Mouse (Mus musculus) erythroblast, embryonic 14.5 days (primary cell): ENCODE measurements around the gene Lrch1. TPM values are rescaled to one million over a fixed set of nuclear protein-coding genes. Genes with fewer than 3 reads are reported as not detected.

Experiments
- H3K27me3 ChIP-seq: 2 replicates; pipeline ENCODE4 v1.6.1; 2012; ENCODE audit warnings: inconsistent platforms; ENCODE audit not compliant: control insufficient read depth
- H3K36me3 ChIP-seq: 2 replicates; pipeline ENCODE4 v1.6.1; 2012; ENCODE audit warnings: mild to moderate bottlenecking, inconsistent platforms; ENCODE audit not compliant: control insufficient read depth
- H3K4me1 ChIP-seq: 2 replicates; pipeline ENCODE4 v1.6.1; 2012; ENCODE audit warnings: inconsistent platforms; ENCODE audit not compliant: control insufficient read depth
- H3K4me3 ChIP-seq: replicated peaks from 2 replicates; pipeline ENCODE3; 2012; ENCODE audit warnings: moderate library complexity, mild to moderate bottlenecking, inconsistent platforms
- H3K9me3 ChIP-seq: 2 replicates; pipeline ENCODE4 v1.6.1; 2012; ENCODE audit warnings: low read length, inconsistent platforms, mixed read lengths; ENCODE audit not compliant: control insufficient read depth
- GATA1 ChIP-seq: IDR thresholded peaks from 2 replicates; pipeline ENCODE4 v1.6.1; 2012; ENCODE audit warnings: low read length, inconsistent platforms, mixed read lengths
- TAL1 ChIP-seq: IDR thresholded peaks from 3 replicates; pipeline ENCODE4 v1.6.1; 2012; ENCODE audit warnings: low read length, inconsistent platforms, mixed read lengths
- polyA plus RNA-seq: library from polyadenylated mRNA; stranded (reverse); fragments of >175 nt; gene quantifications from 2 replicates; pipeline ENCODE4 v1.2.3, GENCODE M21; 2012

Lrch1 gene
- polyA plus RNA-seq: 0.31 and 0.51 TPM in 2 replicates

GRCm38 (mm10) chr14:74947376-74948013 is at the start of gene Lrch1:
Gene Lrch1, minus strand, starts transcription at chr14:74947876.
- TF ChIP-seq GATA1 (no peak), TAL1 (no peak)
- Histone ChIP-seq H3K9me3 (no peaks in the 10 kb centered on the region), H3K4me1 (peaks cover 51% of the 10 kb centered on the region), H3K36me3 (peaks cover 5% of the 10 kb centered on the region), H3K27me3 (peaks cover 8% of the 10 kb centered on the region), H3K4me3 (peak within 1 kb of the TSS; percentile 91)

DNA sequence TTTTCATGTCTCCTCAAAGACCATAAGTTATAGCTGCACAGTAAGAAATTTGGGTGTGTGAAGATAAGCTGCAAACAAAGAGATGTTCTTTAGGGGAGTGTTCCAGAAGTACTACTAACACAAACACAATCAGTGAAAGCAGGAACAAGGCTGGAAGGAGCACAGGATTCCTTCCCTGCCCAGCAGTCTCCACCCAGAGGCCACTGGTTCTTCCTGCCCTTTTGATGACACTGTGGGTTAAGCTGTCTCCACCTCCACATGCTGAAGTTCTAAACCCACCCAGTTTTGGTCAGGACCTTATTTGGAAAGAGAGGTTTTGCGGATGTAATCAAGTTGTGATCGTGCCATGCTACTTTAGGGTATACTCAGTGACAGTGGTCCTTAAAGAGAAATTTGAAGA is 49.4 kb upstream of the Lrch1 start:
- Histone ChIP-seq H3K4me1 (peaks cover 4% of the 10 kb centered on the region), H3K27me3 (no peaks in the 10 kb centered on the region), H3K9me3 (no peaks in the 10 kb centered on the region), H3K36me3 (no peaks in the 10 kb centered on the region), H3K4me3 (no peak overlapping the region)
- TF ChIP-seq TAL1 (no peak), GATA1 (no peak)

- no peaks in the 10 kb centered on the region for H3K27me3 ChIP-seq
- H3K9me3 ChIP-seq: no peaks in the 10 kb centered on the region
- H3K4me1 ChIP-seq: peaks cover 7% of the 10 kb centered on the region
- no peak overlapping the region for H3K4me3 ChIP-seq
- H3K36me3 ChIP-seq: no peaks in the 10 kb centered on the region
- no peak for TF ChIP-seq TAL1
- TF ChIP-seq GATA1: no peak
Observed at GRCm38 (mm10) chr14:74996556-74996955, 48.9 kb upstream of the Lrch1 start.

- Histone ChIP-seq H3K4me3 (no peak overlapping the region), H3K4me1 (peaks cover 23% of the 10 kb centered on the region), H3K36me3 (no peaks in the 10 kb centered on the region), H3K27me3 (no peaks in the 10 kb centered on the region), H3K9me3 (no peaks in the 10 kb centered on the region)
- no peak for TF ChIP-seq GATA1
- no peak for TF ChIP-seq TAL1
Observed at GRCm38 (mm10) chr14:74990504-74990903, 42.8 kb upstream of the Lrch1 start.

DNA sequence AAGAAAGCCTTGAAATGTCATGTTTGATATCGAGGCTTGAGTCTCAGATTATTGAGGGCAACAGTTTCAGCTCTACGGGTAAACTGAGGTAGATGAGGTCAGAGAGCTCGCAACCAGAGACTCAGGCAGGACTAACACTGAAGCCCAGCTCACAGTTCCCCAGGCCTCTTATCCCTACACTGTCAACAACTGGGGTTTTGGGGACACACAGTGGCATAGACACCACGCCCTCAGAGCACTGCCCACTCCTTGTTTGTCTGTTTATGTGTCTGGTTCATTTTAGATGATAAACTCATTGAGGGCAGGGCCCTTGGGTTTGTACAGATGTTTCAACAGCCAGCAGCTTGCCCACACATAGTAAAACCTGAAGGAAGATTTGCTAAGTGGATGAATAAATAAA is 42.2 kb upstream of the Lrch1 start:
- TF ChIP-seq GATA1: no peak
- no peak for TF ChIP-seq TAL1

GRCm38 (mm10) chr14:74989322-74989721 is 41.6 kb upstream of the Lrch1 start:
- Histone ChIP-seq H3K27me3 (no peaks in the 10 kb centered on the region), H3K4me3 (no peak overlapping the region), H3K4me1 (peaks cover 26% of the 10 kb centered on the region), H3K9me3 (no peaks in the 10 kb centered on the region), H3K36me3 (no peaks in the 10 kb centered on the region)
- TF ChIP-seq GATA1: no peak
- no peak for TF ChIP-seq TAL1

More for the DNA sequence above, 42.2 kb upstream of the Lrch1 start:
- H3K4me3 ChIP-seq: no peak overlapping the region
- no peaks in the 10 kb centered on the region for H3K27me3 ChIP-seq
- no peaks in the 10 kb centered on the region for H3K9me3 ChIP-seq
- no peaks in the 10 kb centered on the region for H3K36me3 ChIP-seq
- peaks cover 23% of the 10 kb centered on the region for H3K4me1 ChIP-seq

DNA sequence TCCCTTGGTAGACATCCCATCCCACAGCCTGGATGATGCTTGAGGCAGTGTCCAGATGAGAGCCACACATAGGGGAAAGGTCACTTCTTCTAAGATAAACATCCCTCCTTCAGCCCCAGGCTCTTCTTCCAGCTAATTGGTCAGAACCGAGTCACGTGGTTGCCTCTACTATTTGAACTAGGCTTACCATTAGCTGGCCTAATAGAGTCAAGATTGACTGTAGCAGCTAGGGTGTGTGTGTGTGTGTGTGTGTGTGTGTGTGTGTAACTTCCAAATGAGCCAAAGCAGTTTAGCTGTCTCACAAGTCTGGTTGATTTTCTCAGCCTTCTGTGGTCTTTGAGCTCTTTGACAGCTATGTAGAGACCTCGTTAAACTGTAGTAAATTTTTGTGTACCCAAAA is 38.9 kb upstream of the Lrch1 start:
- TF ChIP-seq GATA1: no peak
- TF ChIP-seq TAL1: no peak
- Histone ChIP-seq H3K36me3 (no peaks in the 10 kb centered on the region), H3K27me3 (peaks cover 2% of the 10 kb centered on the region; the same call in 1 of the 2 replicates)

GRCm38 (mm10) chr14:74985658-74986057 is 38.0 kb upstream of the Lrch1 start:
- Histone ChIP-seq H3K9me3 (no peaks in the 10 kb centered on the region), H3K27me3 (peaks cover 2% of the 10 kb centered on the region; the same call in 1 of the 2 replicates)
- no peak for TF ChIP-seq GATA1
- no peak for TF ChIP-seq TAL1

More for the DNA sequence above, 38.9 kb upstream of the Lrch1 start:
- H3K4me3 ChIP-seq: no peak overlapping the region
- peaks cover 20% of the 10 kb centered on the region for H3K4me1 ChIP-seq
- no peaks in the 10 kb centered on the region for H3K9me3 ChIP-seq

GRCm38 (mm10) chr14:74984817-74985391 is 37.2 kb upstream of the Lrch1 start:
- H3K36me3 ChIP-seq: no peaks in the 10 kb centered on the region
- H3K4me3 ChIP-seq: no peak overlapping the region
- H3K27me3 ChIP-seq: peaks cover 2% of the 10 kb centered on the region; the same call in 1 of the 2 replicates
- peaks cover 11% of the 10 kb centered on the region for H3K4me1 ChIP-seq
- TF ChIP-seq GATA1: no peak
- no peak for TF ChIP-seq TAL1
- H3K9me3 ChIP-seq: no peaks in the 10 kb centered on the region

More at GRCm38 (mm10) chr14:74985658-74986057, 38.0 kb upstream of the Lrch1 start:
- Histone ChIP-seq H3K4me1 (peaks cover 14% of the 10 kb centered on the region), H3K36me3 (no peaks in the 10 kb centered on the region), H3K4me3 (no peak overlapping the region)
